Mouse (Mus musculus) c-Kit-positive CD71-negative TER-119-negative erythroid progenitor cells, embryonic 14.5 days (primary cell): Measurements from ENCODE around the gene Rps15.
A peak's percentile ranks its signal among the peaks of the same experiment; 100 is the strongest.
"Not testable (repeated sequence)": the region's sequence is repeated elsewhere in the genome, so short reads cannot be mapped to it uniquely, and the experiment has no call there.

Experiments
- DNase-seq: peaks from one replicate; pipeline ENCODE4 v3.0.0-alpha.2; 2013; ENCODE audit warnings: low read depth

Rps15 gene

GRCm38 (mm10) chr10:80292251-80293146, at the start of gene Rps15:
TSS of gene Rps15 (plus strand) at chr10:80292453.
- DNase-seq: peak; percentile 94

DNA sequence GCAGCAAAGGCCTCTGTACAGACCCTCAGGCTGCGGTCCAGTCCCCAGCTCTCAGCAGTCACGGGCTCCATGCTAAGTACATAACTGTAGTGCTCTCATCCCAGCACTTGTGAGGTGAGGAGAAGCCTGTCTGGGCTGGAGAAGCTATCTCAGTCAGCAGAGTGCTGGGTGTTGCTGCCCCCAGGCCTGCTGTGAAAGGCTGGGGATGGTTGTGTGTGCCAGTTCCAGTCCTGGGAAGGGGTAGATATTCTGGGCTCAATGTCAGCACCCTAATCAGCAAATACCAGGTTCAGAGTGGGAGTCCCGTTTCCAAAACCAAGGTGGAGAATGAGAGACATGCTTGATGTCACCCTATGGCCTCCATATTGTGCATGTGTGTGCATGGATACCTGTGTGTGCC, 49.6 kb upstream of the Rps15 start:
- DNase-seq: no peak

GRCm38 (mm10) chr10:80244791-80245399, 47.4 kb upstream of the Rps15 start:
- no peak for DNase-seq

DNA sequence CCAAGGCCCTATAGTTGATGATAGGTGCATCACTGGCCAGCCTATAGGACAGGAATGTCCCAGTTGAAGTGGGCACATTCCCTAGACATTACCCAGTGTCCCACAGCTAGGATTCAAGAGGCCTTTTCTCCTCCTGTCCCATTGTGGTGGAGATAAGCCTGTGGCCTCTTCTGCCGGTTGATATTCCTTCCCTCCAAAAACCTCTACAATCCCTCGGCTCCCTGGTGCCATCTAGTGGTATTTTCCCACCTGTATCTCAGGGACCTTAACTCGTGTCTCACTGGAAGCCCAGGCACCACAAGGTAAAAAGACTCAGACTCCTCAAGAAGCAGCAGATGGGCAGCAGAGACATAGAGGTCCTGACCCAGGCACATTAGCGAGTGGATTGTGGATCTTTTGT, 46.7 kb upstream of the Rps15 start:
- peak; percentile 89 for DNase-seq

DNA sequence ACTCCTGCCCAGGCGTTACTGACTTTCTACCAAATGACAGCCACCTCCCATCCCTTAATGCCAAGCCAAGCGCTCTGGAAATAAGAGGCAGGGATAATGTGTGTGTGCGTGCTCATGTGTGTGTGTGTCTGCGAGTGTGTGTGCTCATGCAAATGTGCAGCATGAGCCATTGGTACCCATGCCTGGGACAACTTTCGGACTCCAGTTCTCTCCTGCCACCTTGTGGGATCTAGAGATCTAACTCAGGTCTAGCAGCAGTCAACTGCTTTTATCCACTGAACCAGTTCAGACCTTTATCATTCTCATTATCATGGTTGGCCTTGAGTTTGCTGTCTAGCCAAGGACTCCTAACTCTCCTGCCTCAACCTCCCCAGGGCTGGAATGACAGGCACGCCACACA, 44.4 kb upstream of the Rps15 start:
- DNase-seq: no peak

GRCm38 (mm10) chr10:80248437-80248836, 43.8 kb upstream of the Rps15 start:
- DNase-seq: not testable (repeated sequence)

GRCm38 (mm10) chr10:80248971-80249640, 43.1 kb upstream of the Rps15 start, which contains the start of gene Ndufs7:
TSS of gene Ndufs7 (plus strand) at chr10:80249121.
- DNase-seq: peak; percentile 89

DNA sequence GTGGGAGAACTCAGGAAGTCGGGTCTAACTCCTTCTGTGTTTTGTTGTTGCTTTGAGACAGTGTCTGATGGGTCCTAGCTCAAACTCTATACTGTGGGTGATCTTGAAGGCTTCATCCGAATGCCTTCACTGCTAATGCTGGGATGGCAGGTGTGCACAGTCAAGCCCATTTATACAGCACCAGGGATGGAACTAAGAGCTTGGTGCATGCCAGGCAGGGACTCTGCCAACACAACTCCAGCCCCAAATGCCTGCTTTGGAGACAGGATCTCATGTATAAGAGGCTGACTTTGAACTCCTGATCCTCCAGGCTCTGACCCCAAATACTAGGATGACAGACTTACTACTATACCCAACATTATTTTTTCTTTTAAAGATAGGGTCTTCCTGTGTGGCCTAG, 42.2 kb upstream of the Rps15 start:
- DNase-seq: no peak

DNA sequence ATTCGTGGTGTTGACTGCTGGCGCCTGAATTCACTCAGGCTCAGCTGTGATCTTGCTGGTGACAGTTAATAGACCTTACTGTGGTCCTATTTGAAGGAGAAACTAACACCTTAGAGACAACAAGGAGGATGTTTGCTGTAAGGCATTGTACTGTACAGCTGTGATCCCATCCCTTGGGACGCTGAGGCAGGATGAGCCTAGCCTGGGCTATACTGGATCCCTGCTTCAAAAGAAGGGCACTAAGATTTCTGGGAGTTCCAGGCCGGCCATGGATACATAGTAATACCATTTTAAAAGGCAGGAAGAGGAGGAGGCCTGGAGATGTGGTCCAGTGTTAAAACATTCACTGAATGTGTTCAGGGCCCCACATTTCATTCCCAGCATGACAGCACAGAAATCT, 41.7 kb upstream of the Rps15 start:
- no peak for DNase-seq

GRCm38 (mm10) chr10:80252011-80252410, 40.2 kb upstream of the Rps15 start:
- no peak for DNase-seq

GRCm38 (mm10) chr10:80252493-80253274, 39.6 kb upstream of the Rps15 start:
- no peak for DNase-seq

DNA sequence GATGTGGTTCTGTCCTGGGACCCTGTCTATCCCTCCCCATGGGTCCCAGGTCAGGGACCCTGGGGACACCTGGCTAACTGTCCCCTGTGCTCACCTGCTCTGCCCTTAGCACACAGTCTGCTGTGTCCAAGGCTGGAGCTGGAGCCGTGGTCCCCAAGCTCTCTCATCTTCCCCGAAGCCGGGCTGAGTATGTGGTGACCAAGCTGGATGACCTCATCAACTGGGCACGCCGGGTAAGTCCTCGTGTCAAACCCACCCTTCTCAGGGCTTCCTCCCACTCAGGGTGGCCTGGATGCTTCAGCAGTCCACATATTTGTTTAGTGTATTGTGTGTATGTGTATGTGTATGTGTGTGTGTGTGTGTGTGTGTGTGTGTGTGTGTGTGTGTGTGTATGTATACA, 38.7 kb upstream of the Rps15 start:
- no peak for DNase-seq

GRCm38 (mm10) chr10:80254331-80255297, 37.6 kb upstream of the Rps15 start:
- no peak for DNase-seq

DNA sequence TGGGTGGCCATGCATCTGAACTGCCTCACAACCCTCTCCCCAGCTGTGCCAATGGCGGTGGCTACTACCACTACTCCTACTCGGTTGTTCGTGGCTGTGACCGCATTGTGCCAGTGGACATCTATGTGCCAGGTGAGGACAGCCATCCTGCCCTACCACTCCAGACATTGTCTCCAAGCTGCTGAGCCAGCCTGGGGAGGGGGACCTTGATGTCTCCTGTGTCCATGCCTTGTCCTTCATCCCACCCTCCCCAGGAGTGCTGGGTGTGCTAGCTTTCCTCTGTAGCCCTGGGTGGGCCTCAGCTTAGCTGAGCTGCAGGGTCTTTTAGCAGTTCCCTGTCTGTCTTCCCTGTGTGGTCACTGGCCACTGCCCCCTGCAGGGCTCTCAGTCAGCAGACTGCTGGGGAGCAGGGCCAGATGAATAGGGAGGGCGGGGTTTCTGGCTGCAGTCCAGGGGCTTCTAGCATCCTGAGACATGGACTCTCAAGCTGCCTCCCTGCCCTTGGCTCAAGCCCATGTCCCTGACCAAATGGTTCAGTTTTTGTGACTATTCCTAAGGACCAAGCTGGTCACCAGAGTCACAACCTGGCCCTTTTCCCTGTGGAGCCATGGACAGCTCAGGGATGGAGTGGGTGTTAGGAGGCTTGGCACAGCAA, 36.2 kb upstream of the Rps15 start:
- DNase-seq: no peak

DNA sequence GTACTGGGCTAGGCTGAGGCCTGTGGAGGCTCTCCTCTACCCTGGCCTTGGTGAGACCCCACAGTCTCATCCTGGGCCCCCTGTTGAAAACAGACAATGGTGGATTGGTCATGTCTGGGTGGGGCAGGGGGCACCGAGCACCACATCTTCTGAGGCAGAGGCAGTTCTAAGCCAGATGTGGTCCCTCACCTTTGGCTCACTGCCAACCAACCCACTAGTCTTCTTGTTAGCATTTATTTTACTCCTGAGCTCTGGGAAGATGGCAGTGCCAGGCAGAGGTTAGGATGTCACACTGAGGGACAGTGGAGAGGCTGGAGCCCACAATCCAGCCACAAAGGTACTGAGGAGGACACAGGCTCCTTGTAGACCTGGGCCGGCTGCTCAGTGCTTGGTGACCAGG, 34.3 kb upstream of the Rps15 start:
- no peak for DNase-seq

- no peak for DNase-seq
These were observed 33.3 kb upstream of the Rps15 start for GRCm38 (mm10) chr10:80258752-80259462.

GRCm38 (mm10) chr10:80259463-80259805, 32.8 kb upstream of the Rps15 start:
- DNase-seq: no peak

DNA sequence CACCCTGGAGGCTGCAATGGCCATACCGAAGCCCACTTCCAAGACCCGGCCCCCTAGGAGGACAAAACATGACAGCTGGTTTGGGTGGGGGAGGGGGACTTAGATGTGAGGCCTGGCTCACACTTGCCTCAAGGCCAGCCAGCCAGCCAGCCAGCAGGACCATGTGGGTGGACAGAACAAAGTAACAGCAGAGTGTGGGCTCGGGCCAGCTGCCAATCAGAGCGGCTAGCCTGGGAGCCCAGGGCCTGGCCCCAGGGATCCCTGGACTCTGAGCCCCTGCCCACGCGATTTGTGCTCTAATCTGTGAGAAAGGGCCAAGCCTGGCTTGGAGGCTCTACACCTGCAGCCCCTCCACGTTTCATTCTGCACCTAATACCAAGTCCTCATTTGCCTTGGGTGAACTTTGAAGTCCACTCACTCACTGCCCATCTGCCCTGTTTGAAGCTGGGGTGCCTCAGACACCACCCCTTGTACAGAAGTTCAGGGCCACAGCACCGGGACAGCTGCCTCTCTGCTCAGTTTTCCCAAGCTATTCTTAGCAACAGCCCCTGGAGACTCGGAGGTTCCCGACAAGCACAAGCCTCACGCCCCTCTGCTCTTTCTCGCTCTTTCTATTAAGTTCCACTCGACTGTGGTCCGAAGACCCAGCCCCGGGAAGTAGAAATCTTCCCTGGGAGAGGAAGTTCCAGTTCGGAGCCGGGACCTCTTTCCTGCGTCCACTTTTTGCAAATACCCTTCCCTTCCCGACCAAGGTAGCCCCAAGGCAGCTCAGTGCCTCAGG, 32.2 kb upstream of the Rps15 start:
- DNase-seq: no peak
